Mouse (Mus musculus) thymus, postnatal 14 days (tissue): ENCODE results near the gene Tmtc2.

Experiments used
- DNase-seq: peaks from one replicate; pipeline ENCODE4 v3.0.0; 2021

Tmtc2 gene

DNA sequence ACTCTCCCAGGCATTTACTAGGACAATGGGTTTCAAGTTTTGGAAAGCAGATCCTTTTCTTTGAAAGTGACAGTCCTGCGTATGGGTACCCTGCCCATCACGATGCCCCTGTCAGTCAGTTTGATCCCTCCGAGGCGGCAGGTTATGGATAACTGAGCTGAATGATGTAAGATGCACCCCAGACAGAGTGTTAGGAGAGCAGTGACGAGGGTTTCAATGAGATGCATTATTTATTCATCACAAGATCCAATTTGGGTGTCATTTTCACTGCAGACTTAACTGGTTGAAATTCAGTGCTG is 171.8 kb downstream of the Tmtc2 start:
- DNase-seq, result no peak

DNA sequence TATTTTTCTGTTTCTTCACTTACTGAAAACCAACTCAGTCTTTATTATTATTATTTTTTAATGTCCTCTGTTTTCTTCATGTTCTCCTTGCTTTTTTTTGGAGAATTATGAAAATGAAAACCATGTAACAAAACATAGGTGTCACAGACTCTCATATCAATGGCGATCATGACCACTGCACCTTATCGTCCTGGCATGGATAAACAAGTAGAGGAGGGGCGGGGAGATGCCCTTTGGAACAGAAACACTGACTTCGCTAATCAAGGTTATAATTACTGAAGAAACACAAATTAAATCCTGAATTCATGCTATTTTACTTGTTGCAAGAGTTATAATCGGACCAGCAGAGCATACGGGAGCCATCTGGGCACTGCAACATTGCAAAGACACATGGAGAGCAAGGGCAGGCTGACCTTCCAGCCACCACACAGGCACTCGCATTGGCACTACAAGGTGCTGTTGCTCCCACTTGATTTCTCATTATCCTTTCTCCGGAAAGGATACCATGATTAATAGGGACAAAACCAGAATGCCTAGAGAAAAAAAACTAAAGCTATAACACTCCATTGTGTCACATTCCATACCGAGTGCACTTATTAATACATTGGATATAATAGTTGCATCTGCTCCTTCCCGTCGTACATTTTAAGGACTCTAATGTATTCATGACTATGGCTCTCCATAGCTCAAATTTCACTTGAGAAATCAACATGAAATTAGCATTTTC is 172.3 kb downstream of the Tmtc2 start:
- no peak for DNase-seq

DNA sequence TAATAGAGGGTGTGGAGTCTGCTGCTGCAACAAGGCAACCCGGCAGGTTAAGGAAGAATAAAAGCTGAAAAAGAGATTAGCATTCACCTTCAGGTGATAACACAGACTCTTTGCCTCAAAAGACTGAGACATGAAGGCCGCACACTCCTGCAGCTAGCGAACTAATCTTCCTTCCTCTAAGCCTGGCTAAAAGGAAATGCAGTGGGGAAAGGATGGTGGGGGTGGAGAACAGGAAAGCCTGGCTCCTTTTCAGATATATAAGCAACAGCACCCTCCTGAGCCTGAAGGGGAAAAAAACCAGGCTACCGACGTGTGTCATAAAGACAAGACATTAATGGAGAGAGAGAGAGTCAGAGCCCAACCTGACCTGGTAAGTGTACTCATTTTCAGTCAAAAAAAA is 174.9 kb downstream of the Tmtc2 start:
- no peak for DNase-seq

DNA sequence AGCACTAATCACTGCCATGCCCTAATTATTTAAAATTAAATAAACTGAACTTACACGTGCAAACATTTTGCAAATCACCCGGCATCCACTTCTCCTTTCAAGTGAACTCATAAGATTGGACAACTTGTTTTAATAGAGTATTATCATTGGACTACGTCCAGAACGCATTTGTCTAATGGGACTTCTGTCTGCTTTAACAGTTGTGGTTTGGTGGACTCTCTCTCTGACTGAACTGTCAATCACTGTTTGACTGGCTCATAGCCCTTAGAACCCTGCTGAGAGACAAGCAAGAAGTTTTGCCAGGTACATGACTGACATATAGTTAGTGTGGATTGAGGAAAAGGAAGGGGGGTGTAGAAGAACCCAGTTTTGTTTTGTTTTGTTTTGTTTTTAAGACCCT is 190.2 kb downstream of the Tmtc2 start:
- no peak for DNase-seq

DNA sequence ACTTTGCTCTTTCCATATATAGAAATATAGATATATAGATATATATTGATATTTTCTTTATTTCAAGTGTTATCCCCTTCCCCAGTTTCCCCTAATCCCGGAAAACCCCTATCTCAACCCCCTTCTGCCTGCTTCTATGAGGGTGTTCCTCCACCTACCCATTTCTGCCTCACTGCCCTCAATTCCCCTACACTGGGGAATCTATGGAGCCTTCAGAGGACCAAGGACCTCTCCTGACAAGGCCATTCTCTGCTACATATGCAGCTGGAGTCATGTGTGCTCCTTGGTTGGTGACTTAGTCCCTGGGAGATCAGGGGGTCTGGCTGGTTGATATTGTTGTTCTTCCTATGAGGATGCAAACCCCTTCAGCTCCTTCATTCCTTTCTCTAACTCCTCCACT is 192.5 kb downstream of the Tmtc2 start:
- DNase-seq, result no peak

DNA sequence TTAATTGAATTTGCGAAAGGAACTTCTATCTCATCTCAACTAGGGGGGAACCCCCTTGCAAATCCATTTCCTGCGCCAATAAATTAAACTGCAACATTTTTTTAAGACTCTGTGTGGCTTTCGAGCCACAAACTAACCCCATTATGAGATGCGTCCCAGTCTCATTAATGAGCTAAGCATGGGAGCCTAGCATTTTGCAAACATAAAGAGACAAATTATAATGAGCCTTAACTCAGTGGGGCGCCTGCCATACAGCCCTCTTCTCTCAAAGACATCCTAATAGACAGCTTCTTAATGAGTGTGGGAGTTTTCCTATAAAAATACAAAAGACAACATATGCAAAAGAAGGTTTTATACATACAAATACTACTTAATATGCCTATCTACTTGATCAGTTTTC is 193.0 kb downstream of the Tmtc2 start:
- DNase-seq, result no peak

DNA sequence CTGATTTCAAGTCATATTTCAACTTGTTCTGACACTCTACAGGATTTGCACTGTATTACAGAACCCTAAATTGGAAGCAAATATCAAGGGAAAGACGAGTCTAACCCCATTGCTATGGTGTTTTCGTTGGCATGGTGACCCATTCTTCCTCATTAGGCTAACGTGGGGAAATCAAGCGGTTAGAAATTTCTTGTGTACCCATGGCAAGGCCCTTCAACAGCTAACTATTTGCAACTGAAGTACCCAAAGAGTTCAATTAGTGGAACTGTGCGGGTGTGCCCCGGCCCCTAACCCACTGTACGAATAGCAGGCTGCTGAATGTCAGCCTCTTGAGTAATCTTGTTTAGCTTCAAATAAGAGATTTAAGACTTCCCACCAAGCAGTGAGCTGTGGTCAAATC is 193.7 kb downstream of the Tmtc2 start:
- DNase-seq, result no peak

DNA sequence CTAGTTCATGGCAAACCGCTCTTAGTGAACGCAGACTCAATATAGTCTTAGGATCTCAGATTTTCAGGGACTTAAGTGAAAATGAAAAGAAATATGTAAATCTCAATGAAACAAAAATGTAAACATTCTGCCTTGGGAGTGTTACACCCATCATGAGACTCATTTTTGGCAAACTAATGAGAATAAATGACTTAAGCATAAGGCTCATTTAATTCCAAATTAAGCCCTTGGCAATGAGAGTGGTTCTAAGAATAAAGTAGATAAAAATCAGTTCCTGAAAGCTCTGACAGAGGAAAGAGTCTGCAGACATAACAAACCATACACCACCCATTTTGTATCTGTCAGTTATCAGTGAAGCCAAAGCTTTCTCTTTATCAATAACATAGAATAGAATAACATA is 196.5 kb downstream of the Tmtc2 start:
- DNase-seq, result no peak

DNA sequence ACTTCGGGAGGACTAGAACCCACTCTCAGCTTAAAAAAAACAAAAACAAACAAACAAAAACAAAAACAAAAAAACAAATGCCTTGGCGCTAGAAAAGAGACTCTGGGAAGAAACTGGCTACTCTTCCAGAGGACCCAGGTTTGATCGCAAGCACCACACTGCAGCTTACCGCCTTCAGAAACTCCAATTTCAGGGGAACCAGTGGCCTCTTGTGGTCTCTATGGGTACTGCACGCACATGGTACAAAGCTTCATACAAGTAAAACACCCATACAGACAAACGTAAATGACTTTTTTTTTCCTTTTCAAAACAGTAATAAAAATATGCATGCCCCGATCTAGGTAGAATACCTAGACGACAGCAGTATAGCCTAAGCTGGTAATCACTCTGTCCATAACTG is 201.0 kb downstream of the Tmtc2 start:
- DNase-seq, result peak; percentile 10

DNA sequence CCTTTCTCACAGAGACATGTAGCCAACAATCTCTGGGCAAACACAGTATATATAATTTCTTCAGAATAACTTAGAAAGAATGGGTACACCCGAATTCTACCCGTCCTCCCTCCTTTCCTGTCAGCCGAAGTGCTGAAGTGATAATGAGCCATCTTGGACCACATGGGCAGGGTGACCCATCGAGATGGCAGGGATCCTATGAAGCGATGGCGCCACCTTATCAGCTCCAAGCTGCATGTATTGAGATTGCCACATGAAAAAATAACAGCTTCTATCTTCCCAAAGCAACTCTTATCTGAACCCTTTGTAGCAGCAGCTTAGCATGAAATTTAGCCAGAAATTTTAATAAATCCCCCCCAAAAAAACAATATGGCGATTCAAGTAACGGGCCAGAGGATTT is 206.0 kb downstream of the Tmtc2 start:
- no peak for DNase-seq

DNA sequence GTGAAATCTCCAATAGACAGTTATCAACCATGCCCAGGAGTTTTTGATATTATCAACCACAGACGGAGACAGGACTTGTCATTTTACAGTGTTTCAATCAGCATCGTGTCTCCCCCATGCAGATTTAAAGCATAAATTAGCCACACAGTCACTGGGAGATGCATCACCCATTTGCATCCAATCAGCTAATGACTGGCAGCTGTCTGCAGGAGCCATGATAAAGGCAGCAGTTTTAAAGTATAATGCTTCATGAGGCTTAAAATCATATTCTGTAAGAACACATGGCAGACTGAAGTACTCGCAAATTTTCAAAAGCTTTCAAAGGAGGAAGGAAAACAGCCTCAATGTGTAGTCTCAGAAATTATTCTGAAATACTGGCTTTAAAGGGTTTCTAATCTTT is 209.8 kb downstream of the Tmtc2 start:
- DNase-seq, result no peak

DNA sequence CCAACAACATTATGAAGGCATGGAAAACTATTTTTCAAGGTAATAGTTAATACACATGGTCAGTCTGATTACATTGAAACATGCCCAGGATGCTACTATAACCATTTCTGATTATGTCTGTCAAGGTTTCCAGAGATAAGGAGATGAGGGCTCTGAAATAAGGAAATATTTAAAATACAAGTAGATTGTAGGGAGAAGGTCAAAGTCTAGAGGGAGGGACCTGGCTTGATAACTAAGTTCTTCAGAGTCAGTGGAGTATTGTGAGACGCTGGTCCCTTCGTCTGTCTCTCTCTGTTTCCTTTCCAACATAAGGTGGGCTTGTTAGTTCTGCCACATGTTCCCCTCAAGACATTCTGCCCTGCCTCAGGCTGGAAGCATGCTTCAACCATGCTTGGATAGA is 223.9 kb downstream of the Tmtc2 start:
- DNase-seq, result no peak

DNA sequence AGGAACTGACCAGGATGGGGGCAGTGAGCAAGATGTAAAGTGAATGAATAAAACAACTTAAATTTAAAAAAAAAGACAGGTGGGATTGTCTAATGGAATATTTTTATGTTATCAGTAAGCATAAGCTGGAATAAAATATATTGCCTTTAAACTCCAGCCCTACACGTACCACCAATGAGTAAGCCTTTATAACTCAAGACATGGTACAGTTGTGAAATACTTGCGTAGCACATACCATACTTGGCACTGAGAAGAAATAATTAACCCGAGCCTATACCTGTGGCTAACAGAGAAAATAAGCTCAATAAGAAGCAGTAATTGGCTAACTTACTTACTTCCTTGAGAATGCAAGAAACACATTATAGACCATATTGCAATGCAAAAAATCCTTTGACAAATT is 228.3 kb downstream of the Tmtc2 start:
- no peak for DNase-seq

DNA sequence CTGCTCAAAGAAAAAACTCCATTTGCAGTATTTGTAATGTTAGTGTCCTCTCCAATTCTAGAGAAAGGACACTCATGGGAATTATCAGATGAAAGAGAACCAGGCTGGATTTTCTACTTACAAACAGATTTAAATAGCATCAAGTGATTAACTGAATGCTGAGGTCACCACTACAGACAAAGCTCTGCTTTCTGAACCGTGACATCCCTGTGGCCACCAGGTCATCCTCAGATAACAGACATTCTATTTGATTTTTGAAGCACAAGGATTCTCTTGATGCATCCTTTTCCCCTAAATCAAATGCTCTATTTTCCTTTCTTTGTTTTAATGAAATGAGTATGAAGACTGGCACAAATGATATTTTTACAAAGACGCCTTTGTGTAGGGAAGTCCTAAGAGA is 241.4 kb downstream of the Tmtc2 start:
- no peak for DNase-seq

DNA sequence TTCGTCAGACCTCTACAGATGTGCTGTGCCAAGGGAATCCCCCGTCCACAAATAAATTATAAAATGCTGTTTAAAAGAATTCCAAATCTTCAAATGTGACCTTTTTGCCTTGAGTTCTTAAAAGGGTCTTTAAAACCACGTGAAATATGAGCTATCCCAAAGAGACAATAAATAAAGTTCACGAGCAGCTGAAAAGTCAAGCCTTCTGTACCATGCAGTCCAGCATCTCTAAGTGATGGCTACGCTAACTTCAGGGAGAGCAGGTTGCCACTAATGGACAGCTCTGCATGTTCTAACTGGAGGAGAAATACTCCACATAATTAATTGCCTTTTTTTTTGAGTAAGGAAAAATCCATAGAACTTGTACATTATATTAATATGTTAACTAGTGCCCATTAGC is 243.9 kb downstream of the Tmtc2 start:
- DNase-seq, result no peak

DNA sequence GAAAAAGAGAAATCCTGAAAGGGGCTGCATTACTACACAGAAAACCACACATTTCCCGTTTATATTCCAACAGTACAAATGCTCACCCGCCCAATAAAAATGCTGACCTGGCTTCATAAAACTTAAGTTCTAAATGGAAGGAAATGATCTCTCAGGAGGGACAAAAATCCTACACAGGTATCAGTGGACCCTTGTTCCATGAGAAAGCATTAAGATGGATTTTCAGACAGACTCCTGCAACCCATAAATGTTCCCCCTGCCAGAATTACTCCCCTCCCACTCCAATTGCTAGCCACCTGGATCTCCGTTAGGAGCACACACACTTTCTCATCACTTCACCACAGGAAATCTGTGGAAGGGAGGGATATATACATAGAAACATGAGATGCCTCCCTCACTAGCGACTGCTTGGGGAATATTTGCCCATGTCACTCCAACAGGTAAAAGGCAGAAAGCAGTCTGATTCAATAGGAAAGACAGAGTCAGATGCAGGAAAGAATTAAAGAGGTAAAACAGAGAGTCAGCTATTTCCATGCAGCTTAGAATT is 250.5 kb downstream of the Tmtc2 start:
- no peak for DNase-seq

DNA sequence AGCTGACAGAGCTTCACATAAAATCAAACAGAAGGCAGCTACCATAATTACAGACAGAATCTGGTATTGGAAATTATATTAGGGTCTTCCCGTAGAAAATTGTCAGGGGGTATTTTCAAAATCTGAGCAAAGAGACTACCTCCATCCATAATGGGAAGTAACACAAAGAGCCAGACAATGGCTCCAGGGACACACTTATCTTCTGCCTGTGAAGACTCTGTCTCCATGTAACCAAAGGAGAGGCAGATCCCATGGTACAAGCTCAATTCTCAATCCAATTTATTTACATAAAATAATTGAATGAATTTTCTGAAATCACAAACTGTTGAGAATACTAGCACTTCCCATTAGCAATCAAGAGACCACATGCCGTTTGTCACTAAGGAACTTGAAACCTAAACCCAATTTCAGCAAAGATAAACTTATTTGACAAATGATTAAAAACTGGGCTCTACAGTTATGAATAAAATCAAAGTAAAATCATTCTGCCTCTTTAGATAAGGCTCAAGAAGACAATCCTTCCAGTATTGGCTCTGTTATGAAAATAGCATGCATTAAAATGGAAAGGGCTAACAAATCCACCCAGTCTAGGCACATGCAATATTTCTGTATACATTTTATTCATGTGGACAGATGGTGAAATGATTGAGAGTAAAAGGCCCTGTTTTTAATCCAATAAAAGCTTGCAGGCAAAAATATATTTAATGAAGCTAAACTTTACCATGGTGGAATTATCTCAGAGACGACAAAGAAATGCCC is 254.8 kb downstream of the Tmtc2 start:
- no peak for DNase-seq

DNA sequence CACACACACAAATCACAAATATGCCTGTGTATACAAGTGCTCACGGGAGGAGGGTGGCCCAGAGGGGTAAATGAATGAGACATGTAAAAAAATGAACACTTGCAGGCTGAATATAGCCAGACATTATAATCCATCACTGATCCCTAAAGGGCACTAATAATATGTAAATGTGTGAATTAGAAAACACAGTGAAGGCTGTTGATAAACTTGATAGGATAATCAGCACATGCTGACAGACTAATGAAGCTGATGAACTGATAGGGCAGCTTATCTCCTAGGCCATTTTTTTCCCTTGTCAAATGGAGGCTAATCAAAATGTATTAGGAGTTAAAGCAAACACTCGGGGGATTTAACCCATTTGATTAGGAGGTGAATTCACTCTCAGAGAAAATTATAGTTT is 255.4 kb downstream of the Tmtc2 start:
- DNase-seq, result no peak

DNA sequence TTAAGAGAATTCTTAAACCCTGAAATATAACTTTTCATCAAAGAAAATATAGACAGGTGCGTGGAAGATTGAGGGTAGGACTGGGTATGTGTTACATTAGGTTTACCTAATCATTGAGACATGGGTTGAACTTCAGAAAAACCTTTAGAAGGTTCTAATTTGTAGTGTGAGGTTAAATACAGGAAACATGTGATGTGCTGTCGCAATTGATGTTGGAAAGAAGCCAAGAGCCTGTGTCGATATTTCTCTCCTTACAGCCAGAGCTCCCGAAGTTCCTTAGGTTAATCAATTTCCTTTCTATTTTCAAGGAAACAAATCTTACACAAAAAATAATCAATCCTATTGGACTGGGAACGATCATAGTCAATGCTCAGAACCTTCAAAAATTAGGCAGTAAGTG is 261.3 kb downstream of the Tmtc2 start:
- DNase-seq, result no peak

DNA sequence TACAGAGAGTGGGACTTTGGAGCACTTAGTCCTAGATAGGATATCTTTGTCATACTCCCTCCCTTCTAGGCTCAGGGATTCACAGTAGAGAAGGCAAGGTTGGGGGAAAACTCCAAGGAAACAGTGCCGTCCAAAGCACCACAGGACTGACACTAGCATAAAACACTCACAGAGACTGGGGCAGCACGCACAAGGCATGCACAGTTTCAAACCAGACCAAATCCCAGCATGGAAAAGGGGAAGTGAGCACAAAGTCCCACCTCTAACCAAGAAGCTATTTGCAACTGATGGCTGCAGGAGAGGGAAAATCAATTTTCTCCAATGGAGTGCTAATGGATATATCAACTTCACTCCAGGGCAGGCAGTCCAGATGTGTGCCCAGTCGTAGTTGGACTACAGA is 276.7 kb downstream of the Tmtc2 start:
- no peak for DNase-seq

DNA sequence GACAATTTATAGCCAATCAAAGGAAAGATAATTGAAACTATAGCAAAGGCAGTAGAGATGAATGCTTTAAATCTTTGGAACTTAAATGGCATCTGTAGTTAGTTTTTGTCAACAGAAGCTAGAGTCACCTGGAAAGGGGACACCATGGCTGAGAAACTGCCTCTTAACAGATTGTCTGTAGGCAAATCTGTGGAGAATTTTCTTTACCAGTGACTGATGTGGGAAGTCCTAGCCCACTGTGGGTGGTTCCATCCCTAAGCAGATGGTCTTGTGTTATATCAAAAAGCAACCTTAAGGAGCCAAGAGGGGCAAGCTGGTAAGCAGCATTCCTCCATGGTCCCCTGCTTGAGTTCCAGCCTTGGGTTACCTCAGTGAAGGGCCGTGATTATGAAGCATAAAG is 281.3 kb downstream of the Tmtc2 start:
- DNase-seq, result no peak

DNA sequence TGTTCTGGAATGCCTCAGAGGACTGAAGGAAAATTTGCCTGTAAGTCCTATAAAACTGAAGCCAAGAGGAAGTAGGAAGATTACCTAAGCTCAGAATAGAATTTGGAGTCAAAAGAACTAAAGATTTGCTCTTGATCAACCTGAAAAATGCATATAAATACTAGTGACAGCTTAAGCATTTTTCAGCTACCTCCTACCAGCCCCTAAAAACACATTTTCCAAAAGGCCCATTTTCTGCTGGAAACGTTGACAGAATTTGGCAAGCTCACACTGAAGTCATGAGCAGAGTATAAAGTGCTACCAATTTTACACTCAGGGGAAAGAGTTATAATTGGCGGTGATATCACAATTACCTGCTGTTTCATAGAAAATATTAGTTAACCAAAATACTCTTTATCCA is 285.8 kb downstream of the Tmtc2 start:
- DNase-seq, result no peak

DNA sequence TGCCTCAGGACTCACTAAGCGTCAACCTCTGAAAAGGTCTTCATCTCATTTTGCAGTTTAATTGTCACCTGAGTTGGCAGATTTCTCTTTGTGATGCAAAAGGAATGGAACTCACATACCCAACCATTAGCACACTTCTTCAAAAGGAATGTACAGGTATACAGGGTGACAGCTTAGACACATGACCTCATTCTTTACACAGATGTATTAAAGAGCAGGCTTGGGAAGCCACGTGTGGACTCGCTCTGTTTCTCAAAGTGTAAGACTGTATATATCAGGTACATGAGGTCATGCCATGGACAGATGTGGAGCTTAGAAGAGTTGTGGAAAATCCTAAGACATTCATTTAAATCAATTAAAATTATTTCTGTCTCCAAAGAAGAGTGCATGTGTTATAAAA is 286.7 kb downstream of the Tmtc2 start:
- no peak for DNase-seq

DNA sequence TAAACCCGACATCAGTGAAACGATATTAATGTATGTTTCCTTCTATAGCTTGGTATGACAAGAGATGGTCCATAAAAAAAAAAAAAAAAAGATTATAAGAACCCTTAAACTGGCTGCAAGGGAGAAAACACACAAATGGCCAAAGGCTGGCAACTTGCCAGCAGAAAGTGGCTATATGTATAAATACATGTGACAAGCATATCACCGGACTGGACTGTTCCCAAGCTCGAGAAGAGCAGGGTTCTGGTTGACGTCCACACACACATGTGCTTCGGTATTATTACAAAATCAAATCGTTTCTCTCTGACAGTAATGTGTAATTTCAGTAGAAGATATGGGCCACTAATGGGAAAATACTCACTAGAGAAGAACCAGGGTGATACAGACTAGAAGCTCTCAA is 287.2 kb downstream of the Tmtc2 start:
- DNase-seq, result no peak

DNA sequence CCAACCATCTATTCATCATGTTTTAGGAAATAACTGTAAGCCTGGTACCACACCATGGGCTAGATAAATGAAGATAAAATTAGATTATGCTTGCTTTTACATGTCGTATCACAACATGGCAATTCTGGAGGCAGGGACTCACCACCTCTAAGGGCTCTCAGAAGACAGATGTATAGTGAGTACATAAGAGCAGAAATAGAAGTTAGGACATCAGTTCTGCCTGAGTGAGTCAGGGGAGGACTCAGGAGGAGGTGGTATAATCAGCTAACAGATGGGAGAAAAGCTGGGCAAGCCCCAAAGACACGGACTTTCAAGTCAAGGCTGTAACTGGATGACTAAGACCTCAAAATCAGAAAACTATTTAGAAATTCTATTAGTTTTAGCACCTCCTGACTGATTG is 288.0 kb downstream of the Tmtc2 start:
- no peak for DNase-seq
